Mouse (Mus musculus) T-cell, adult 66 days (primary cell): Measurements from ENCODE around the gene Steap2. TPM values are rescaled to one million over a fixed set of nuclear protein-coding genes. Genes with fewer than 3 reads are reported as not detected.

ENCODE experiments used
- total RNA-seq, 2 experiments: library from RNA; stranded (reverse); gene quantifications; 3 replicates in 1 of 2; 4 replicates in 1 of 2; pipeline ENCODE4 v1.2.4; 2023

The Steap2 gene
- total RNA-seq, result not detected

GRCm38 (mm10) chr5:5693956-5694653 lies at the start of gene Steap2:
Steap2 (minus strand) TSS chr5:5694578.

GRCm38 (mm10) chr5:5663655-5664370 lies 30.6 kb downstream of the Steap2 start, which contains the start of gene Cfap69:
Cfap69 (minus strand) TSS chr5:5664239.

Other genes starting within 250 kb of the Steap2 start
- not detected for gene 1700015F17Rik, start 215.4 kb downstream of the Steap2 start, total RNA-seq
- 1 to 10 TPM; 1.3 to 1.4 TPM for gene Cldn12, start 179.6 kb downstream of the Steap2 start, total RNA-seq
- gene Gtpbp10, start 135.0 kb downstream of the Steap2 start, total RNA-seq, result 10 to 100 TPM; 18.0 to 23.1 TPM
- not detected for gene Gm8773, start 120.8 kb downstream of the Steap2 start, total RNA-seq
- not detected for gene Cfap69, start 30.3 kb downstream of the Steap2 start, total RNA-seq
- not detected for gene Steap1, start 54.7 kb upstream of the Steap2 start, total RNA-seq